In the genomic region with DNA sequence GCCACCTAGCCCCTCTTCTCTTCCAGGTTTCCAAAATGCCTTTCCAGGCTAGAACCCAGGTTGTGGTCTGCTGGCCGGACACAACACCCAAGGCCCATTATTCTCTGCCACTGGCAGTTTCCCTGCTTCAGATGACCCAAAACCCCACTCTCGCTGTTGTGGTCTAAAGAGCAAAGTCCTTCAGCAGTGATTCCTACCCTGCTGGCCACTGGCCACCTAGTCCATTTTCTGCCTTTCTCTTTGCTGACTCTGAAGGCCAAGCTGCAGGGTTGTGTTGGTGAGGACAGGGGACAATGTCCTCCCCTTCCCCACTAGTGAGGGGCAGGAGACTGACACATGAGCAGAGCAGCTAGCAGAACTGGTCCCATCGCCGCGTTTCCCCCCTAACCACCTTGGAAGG, we compare ENCODE assay signal across 14 mouse cellular contexts. TPM values are rescaled to one million over a fixed set of nuclear protein-coding genes. Genes with fewer than 3 reads are reported as not detected.
DNase-seq lines count a peak whose midpoint lies in the region; ATAC-seq and TF ChIP-seq lines count a peak whose summit lies in the region.
"Had no signal": no experiment of that assay in that cellular context is flagged by ENCODE, and none has a peak within 500 bp of the region (broad histone marks: within the 10 kb centered on the region; RNA-seq: fewer than 3 reads in every experiment).

No protein-coding gene starts in this region.

- H3K27ac ChIP-seq in lung, embryonic 15.5 days, result peak overlapping the region; percentile 73; the same call in 1 of the 2 replicates
- H3K27ac ChIP-seq in kidney, embryonic 16.5 days (ENCODE audit: low read length), result peak overlapping the region; percentile 80
- H3K27ac ChIP-seq in stomach, postnatal 0 days (replicated peaks), result peak overlapping the region; percentile 78
- H3K27ac ChIP-seq: heart, embryonic 13.5 days; hindbrain, embryonic 12.5 days had no signal

- no peak for DNase-seq in lung, postnatal 10 days
- DNase-seq in kidney, adult 11 months, result peak; percentile 77
- DNase-seq in stomach, postnatal 0 days (ENCODE audit: low spot score), result no peak
- no peak for DNase-seq in cerebellum, adult 9-11 months
- DNase-seq in thymus, postnatal 0 days (ENCODE audit: low spot score), result no peak
- DNase-seq: retina, postnatal 1 day had no signal

- H3K4me1 ChIP-seq in lung, embryonic 15.5 days, result peaks cover 8% of the 10 kb centered on the region
- peaks cover 6% of the 10 kb centered on the region; the same call in 1 of the 2 replicates for H3K4me1 ChIP-seq in kidney, embryonic 16.5 days (ENCODE audit: insufficient read depth, low read length)
- H3K4me1 ChIP-seq in stomach, postnatal 0 days (replicated peaks; ENCODE audit: control insufficient read depth, insufficient read depth), result no peaks in the 10 kb centered on the region; the same call in 1 of the 2 replicates
- H3K4me1 ChIP-seq: hindbrain, embryonic 12.5 days; midbrain, embryonic 15.5 days had no signal

- H3K9me3 ChIP-seq in lung, embryonic 15.5 days, result no peaks in the 10 kb centered on the region
- H3K9me3 ChIP-seq in kidney, embryonic 16.5 days (ENCODE audit: low read length), result peaks cover 5% of the 10 kb centered on the region; the same call in 1 of the 2 replicates
- H3K9me3 ChIP-seq in stomach, postnatal 0 days (ENCODE audit: control insufficient read depth, low read length), result no peaks in the 10 kb centered on the region
- H3K9me3 ChIP-seq: heart, embryonic 13.5 days; hindbrain, embryonic 12.5 days; midbrain, embryonic 15.5 days had no signal

- no peak for TF ChIP-seq CTCF in stomach, postnatal 0 days (IDR thresholded peaks at IDR 0.05; ENCODE audit: low read depth)

- TF ChIP-seq EP300 in stomach, postnatal 0 days (optimal IDR thresholded peaks at IDR 0.05), result no peak

- 66% methylated on average over 5 of the region's 5 CpGs for WGBS in lung, embryonic 15.5 days
- WGBS in kidney, embryonic 16.5 days, result 59% methylated on average over 5 of the region's 5 CpGs
- 61% methylated on average over 5 of the region's 5 CpGs for WGBS in stomach, postnatal 0 days

- H3K9ac ChIP-seq in lung, embryonic 15.5 days, result no peak overlapping the region
- H3K9ac ChIP-seq in kidney, embryonic 16.5 days (replicated peaks; ENCODE audit: low read length), result no peak overlapping the region
- no peak overlapping the region; the same call in 1 of the 2 replicates for H3K9ac ChIP-seq in stomach, postnatal 0 days (ENCODE audit: low read length)
- H3K9ac ChIP-seq: heart, embryonic 13.5 days; hindbrain, embryonic 12.5 days; midbrain, embryonic 15.5 days had no signal

- ATAC-seq in lung, embryonic 15.5 days (ENCODE audit: borderline replicate concordance, extremely low read depth, low FRiP score, low TSS enrichment), result no peak
- ATAC-seq in kidney, embryonic 16.5 days (ENCODE audit: low FRiP score, low TSS enrichment), result no peak
- no peak for ATAC-seq in stomach, postnatal 0 days (ENCODE audit: low FRiP score, low TSS enrichment)

- no peak overlapping the region for H3K4me3 ChIP-seq in lung, embryonic 15.5 days
- no peak overlapping the region for H3K4me3 ChIP-seq in kidney, embryonic 16.5 days (ENCODE audit: low read length)
- H3K4me3 ChIP-seq in stomach, postnatal 0 days (ENCODE audit: low read depth, low read length), result no peak overlapping the region
- H3K4me3 ChIP-seq: heart, embryonic 13.5 days; hindbrain, embryonic 12.5 days; midbrain, embryonic 15.5 days had no signal

- H3K4me2 ChIP-seq in lung, embryonic 15.5 days, result no peak overlapping the region
- H3K4me2 ChIP-seq in kidney, embryonic 16.5 days (replicated peaks; ENCODE audit: low read depth, low read length), result no peak overlapping the region
- H3K4me2 ChIP-seq in stomach, postnatal 0 days (replicated peaks; ENCODE audit: low read depth), result no peak overlapping the region
- H3K4me2 ChIP-seq: heart, embryonic 13.5 days; hindbrain, embryonic 12.5 days; midbrain, embryonic 15.5 days had no signal

- H3K36me3 ChIP-seq in lung, embryonic 15.5 days, result no peaks in the 10 kb centered on the region
- H3K36me3 ChIP-seq in kidney, embryonic 16.5 days (ENCODE audit: insufficient read depth, low read length), result 0 out of 2 replicates have a peak, but pooled peaks cover 2% of the 10 kb centered on the region
- no peaks in the 10 kb centered on the region for H3K36me3 ChIP-seq in stomach, postnatal 0 days (ENCODE audit: control insufficient read depth, insufficient read depth, low read length)
- H3K36me3 ChIP-seq: heart, embryonic 13.5 days; hindbrain, embryonic 12.5 days; midbrain, embryonic 15.5 days had no signal

- no peaks in the 10 kb centered on the region for H3K27me3 ChIP-seq in lung, embryonic 15.5 days
- H3K27me3 ChIP-seq in kidney, embryonic 16.5 days (ENCODE audit: insufficient read depth, low read length), result no peaks in the 10 kb centered on the region
- H3K27me3 ChIP-seq in stomach, postnatal 0 days (ENCODE audit: control insufficient read depth, insufficient read depth, low read length), result no peaks in the 10 kb centered on the region
- H3K27me3 ChIP-seq: hindbrain, embryonic 12.5 days; midbrain, embryonic 15.5 days had no signal

RNA-seq across cellular contexts. Expression of a gene that starts 35.4 kb away (rescaled TPM):
- polyA plus RNA-seq in lung, embryonic 15.5 days (2015; fragmentation: Nextera tagmentation; extraction: Ambion mirVana), result 0.08 and 0.16 TPM in 2 replicates
- polyA plus RNA-seq in kidney, embryonic 16.5 days (2015; fragmentation: Nextera tagmentation; extraction: Ambion mirVana), result 0.31 TPM in 1 of 2 replicates, not detected in the other
- 0.07 TPM in 1 of 2 replicates, not detected in the other for polyA plus RNA-seq in stomach, postnatal 0 days (2015; fragmentation: Nextera tagmentation; extraction: Ambion mirVana)
- not detected in 2 replicates for polyA plus RNA-seq in thymus, postnatal 0 days (2015; fragmentation: Nextera tagmentation; extraction: Ambion mirVana)
- polyA plus RNA-seq: hindbrain, embryonic 12.5 days; limb, embryonic 14.5 days; neural tube, embryonic 11.5 days had no signal

RNA-seq across cellular contexts. Expression of a gene that starts 40.6 kb away (rescaled TPM):
- not detected in 2 replicates for polyA plus RNA-seq in lung, embryonic 15.5 days (2015; fragmentation: Nextera tagmentation; extraction: Ambion mirVana)
- 4.5 and 5.5 TPM in 2 replicates for polyA plus RNA-seq in kidney, embryonic 16.5 days (2015; fragmentation: Nextera tagmentation; extraction: Ambion mirVana)
- 0.22 TPM in 1 of 2 replicates, not detected in the other for polyA plus RNA-seq in stomach, postnatal 0 days (2015; fragmentation: Nextera tagmentation; extraction: Ambion mirVana)
- not detected in 2 replicates for polyA plus RNA-seq in thymus, postnatal 0 days (2015; fragmentation: Nextera tagmentation; extraction: Ambion mirVana)
- polyA plus RNA-seq: heart, embryonic 13.5 days; hindbrain, embryonic 12.5 days; limb, embryonic 14.5 days; midbrain, embryonic 15.5 days; neural tube, embryonic 11.5 days; thymus, adult 2 months had no signal

RNA-seq across cellular contexts. Expression of a gene that starts 44.1 kb away (rescaled TPM):
- polyA plus RNA-seq in lung, embryonic 15.5 days (2015; fragmentation: Nextera tagmentation; extraction: Ambion mirVana), result 31.5 and 34.6 TPM in 2 replicates
- polyA plus RNA-seq in kidney, embryonic 16.5 days (2015; fragmentation: Nextera tagmentation; extraction: Ambion mirVana), result 61.8 and 64.7 TPM in 2 replicates
- polyA plus RNA-seq in stomach, postnatal 0 days (2015; fragmentation: Nextera tagmentation; extraction: Ambion mirVana), result 25.4 and 29.2 TPM in 2 replicates
- 36.2 and 40.3 TPM in 2 replicates for polyA plus RNA-seq in thymus, postnatal 0 days (2015; fragmentation: Nextera tagmentation; extraction: Ambion mirVana)

RNA-seq across cellular contexts. Expression of a gene that starts 51.3 kb away (rescaled TPM):
- polyA plus RNA-seq in lung, embryonic 15.5 days (2015; fragmentation: Nextera tagmentation; extraction: Ambion mirVana), result 9.9 and 11.4 TPM in 2 replicates
- polyA plus RNA-seq in kidney, embryonic 16.5 days (2015; fragmentation: Nextera tagmentation; extraction: Ambion mirVana), result 14.2 and 15.0 TPM in 2 replicates
- 5.8 and 6.5 TPM in 2 replicates for polyA plus RNA-seq in stomach, postnatal 0 days (2015; fragmentation: Nextera tagmentation; extraction: Ambion mirVana)
- 13.1 and 13.4 TPM in 2 replicates for polyA plus RNA-seq in thymus, postnatal 0 days (2015; fragmentation: Nextera tagmentation; extraction: Ambion mirVana)
